Mouse (Mus musculus) erythroblast, adult 5-6 weeks (primary cell): ENCODE results near the gene Nrp1. TPM values are rescaled to one million over a fixed set of nuclear protein-coding genes. Genes with fewer than 3 reads are reported as not detected.

ENCODE experiments used
- ATAC-seq: replicated peaks from 2 replicates; pipeline ENCODE4 v1.8.0; 2016; ENCODE audit warnings: moderate number of reproducible peaks, mild to moderate bottlenecking, moderate TSS enrichment, inconsistent platforms; ENCODE audit not compliant: poor library complexity, low FRiP score, severe bottlenecking
- total RNA-seq, 2 experiments: library from RNA; stranded (forward) in 1 of 2; stranded (reverse) in 1 of 2; fragments of 150-400 nt in 1 of 2; fragments of 200-764, 138-1000 nt in 1 of 2; gene quantifications; 2 replicates each; pipeline versions ENCODE4 v1.2.3 to v1.2.4; 2015 to 2017; ENCODE audit warnings: low replicate concordance in 2 of 2

The Nrp1 gene
- total RNA-seq, 2 experiments from 2014 or later: 4.6 to 11.9 TPM

DNA sequence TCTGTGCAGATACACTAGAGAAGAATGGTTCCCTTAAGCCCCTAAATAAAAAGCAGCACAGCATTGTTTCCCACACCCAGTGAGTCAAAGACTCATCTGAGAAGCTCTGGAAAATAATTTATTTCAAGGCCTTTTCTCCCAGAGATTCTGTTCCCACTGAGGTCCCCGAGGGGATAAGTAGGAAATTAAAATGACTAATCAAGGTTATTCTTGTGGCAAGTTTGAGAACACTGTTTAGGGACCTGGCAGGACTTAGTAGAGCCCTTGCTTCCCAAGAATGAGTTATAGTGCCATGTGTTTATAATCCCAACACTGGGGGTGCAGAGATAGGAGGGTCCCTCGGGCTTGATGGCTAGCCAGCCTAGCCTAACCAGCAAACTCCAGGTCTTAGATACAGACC lies 127.6 kb downstream of the Nrp1 start:
- no peak for ATAC-seq

DNA sequence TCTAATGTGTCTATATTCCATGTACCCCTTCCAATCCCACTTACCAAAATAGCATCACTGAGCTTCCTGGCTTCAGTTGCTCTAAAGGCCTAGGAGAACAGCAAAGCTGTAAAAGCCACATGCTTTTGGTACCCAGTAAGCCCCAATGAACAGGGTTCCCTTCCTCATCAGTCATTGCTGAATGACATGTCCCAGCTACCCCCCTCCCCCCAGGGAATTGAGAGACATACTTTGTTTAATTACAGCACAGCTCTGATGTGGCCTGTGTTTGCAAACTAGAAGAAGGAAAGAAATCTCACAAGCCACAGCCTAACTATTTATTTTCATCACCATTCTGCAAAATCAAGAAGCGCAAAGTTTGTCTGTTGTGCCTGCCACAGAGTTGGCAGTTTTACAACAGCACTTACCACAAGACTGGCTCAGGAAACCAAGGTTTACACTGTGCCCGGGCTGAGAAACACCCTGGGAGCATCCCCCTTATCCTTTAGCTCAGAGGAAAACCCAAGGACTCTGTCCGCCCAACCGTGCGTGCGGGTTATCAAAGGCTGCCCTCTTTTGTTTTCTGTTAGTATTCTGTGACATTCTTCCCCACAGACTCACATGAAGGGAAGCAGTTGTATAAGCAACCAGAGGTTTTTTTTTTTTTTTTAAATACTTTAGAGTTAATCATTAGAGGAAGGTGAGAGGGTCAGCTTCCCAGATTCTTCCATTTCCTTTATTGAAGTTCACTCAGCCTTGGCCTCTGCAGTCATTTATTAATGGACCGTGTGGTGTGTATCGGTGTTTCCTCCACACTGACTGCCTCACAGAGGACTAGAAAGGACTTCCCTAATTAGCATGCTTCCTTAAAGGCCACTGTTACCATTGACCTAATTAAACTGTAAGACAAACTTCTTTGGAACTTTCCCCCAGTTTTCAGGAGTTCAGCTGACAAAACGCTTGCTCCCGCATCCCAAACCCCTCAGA lies 129.8 kb downstream of the Nrp1 start:
- ATAC-seq: no peak

DNA sequence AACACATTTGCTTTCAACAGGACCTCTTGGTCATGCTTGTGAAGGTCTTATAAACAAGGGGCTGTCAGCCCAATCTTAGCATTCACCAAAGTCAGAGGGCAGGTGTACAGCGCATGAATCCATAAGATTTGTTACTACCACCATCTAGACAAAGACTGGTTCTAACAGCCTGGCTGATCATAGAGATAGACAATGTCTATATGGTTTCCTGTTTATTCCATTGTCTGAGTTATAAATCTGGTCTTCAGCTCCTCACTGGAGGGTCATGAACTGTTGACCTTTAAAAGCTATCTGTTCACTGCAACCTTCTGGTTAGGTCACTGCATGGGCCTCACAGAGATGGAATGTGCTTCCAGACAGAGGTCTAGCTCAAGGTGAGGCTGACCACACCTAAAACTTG lies 130.9 kb downstream of the Nrp1 start:
- ATAC-seq: no peak

- ATAC-seq: no peak
Observed at GRCm38 (mm10) chr8:128491126-128492067, 133.0 kb downstream of the Nrp1 start.

DNA sequence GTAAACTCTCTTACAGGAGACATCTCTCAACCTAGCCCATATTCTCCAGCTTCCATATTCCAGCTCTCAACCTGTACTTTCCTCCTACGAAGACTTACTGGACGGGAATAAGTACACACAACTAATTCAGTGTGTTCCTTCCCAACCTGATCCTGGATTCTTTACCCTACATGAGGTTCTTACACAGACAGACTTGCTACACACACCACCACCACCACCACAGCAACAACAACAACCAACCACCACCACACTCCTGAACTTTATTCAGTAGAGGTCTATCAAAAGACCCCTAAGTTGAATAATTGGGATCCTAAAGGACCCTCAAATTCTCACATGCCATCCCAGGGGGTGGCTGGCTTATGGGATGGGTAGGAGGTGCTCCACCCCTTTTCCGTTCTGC lies 135.4 kb downstream of the Nrp1 start:
- no peak for ATAC-seq

GRCm38 (mm10) chr8:128498836-128499235 lies 140.4 kb downstream of the Nrp1 start:
- ATAC-seq: no peak

DNA sequence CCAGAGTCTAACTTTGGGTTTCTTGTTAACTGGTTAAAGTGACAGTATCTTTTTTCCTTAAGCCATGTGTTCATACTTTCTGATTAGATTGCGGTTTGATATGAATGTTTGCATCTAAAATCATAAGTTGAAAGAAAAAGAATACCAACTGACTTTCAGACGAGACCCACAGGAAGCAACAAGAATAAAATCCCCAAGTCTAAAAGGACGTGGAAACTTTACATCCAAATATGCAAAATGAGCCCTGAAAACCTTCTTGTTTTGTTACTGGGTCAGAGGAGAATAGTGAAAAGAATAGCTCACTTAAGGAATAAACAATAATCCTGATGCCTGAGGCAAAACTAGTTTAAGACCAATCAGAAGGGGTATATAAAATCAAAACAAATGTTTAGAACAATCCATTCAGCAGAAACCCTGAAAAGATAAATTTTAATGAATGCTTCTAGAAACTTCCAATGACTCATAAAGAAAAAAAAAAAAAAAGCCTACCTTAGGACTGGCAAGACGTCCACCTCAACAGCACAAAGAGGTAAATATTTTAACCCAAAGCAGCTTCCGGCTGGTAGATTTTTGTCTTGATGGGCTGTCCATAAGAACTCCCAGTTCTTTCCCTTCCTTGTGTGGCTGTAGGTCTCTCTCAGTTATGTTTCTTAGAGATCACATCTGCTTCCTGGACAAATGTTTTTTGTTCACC lies 145.9 kb downstream of the Nrp1 start:
- ATAC-seq: no peak

- no peak for ATAC-seq
Observed at GRCm38 (mm10) chr8:128505866-128506265, 147.5 kb downstream of the Nrp1 start.

- no peak for ATAC-seq
Observed at GRCm38 (mm10) chr8:128508723-128509122, 150.3 kb downstream of the Nrp1 start.

- no peak for ATAC-seq
Observed at GRCm38 (mm10) chr8:128511021-128511420, 152.6 kb downstream of the Nrp1 start.

GRCm38 (mm10) chr8:128511732-128512131 lies 153.3 kb downstream of the Nrp1 start:
- no peak for ATAC-seq

DNA sequence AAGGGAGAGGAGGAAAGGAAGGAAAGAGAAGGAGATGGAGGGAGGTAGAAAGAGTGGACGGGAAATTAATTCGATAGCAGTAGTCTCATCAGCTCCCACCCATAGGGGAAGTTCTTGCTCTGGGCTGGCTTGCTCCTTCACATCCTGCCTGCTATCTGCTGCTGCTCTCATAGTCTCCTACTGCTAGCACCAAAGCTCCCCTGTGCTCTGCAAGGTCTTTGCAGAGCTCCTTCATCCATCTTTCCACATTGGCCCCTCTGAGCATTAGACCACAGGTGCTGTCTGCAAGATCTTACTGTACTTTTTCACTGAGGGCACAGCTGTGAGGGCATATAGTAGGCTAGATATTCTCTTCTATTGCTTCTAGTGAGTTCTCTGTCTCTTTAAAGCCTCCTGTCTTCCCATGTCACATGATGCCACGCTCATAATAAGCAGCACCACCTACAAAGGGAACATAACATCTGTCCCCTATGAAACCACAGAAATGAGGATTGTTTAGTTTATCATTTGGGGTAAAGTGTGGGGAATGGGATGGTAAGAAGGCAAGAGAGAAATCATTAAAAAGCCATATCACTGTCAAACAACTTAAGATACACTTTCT lies 158.5 kb downstream of the Nrp1 start:
- no peak for ATAC-seq

- no peak for ATAC-seq
Observed at GRCm38 (mm10) chr8:128517546-128518102, 159.2 kb downstream of the Nrp1 start.

DNA sequence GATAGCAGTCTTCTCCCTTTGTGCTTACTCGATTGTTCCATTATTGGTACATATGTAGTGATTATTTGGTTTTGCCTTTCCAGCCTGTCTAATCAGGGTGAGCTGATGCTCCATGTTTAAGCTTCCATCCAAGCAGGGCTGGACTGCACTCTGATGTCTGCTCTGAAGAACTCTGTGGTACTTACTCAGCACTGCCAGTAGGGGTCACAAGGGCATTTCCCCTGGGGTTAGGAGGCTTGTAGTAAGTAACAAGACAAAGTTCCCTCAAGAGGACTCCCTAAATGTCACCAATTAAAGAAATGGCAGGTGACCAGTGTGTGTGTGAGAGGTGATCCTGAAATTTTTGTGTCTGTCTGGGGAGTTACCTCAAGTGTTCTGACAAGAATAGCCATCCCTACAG lies 161.0 kb downstream of the Nrp1 start:
- no peak for ATAC-seq

- ATAC-seq: no peak
Observed at GRCm38 (mm10) chr8:128523825-128524224, 165.4 kb downstream of the Nrp1 start.

GRCm38 (mm10) chr8:128525912-128526311 lies 167.5 kb downstream of the Nrp1 start:
- ATAC-seq: no peak

DNA sequence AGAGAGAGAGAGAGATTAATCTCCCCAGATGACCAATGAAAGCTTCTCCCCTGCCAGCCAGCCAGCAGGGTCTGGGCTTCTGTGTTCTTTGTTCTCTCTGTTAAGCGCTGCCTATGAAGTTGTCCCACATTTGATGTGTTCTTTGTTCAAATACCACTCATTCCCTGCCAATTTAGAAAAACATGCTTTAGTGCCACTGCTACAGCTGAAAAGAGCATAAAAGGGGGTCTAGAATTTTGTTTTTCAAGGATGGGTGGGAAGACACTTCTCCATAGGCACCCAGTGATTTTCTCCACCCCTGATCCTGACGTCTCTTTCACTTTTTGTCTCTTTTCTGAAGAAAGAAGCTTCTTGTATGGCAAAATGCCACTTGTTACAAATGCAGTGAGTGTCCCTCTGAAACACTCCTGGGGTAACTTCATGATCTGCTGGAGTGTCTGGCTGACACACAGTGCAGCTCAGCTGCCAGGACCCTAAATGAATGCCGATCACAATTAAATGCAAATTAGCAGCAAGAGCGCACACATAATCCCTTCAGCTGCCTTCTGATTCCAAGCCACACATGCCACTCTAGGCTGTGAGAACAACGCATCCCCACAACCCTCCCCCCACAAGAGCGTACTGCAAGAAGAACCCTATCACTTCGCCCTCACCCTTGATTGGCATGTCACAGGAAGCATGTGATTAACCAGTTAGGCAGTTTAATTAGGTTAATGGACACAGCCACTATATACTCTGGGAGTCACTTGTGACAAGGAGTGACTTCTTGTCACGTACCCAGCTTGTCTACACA lies 170.4 kb downstream of the Nrp1 start:
- ATAC-seq: no peak

DNA sequence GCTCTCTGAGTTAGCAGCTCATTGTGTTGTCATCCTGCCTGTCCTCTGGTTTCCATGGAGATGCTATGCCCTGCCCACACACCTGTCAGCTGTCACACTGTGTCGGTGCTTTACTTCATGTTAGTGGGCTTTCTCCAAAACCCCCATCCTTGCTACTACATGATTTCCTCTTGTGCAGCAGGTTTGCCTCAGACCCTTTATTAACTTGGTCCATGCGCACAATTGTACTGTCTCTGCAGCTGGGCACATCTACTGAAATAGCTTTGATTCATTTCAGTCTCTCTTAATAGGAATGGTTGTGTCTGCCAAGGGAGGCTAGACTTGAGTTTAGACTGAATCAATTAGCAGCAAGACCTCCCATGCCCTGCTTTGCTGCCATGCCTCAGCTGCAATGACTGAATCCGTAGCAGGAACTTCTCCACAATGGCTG lies 176.1 kb downstream of the Nrp1 start:
- no peak for ATAC-seq
